Mouse (Mus musculus) hindbrain, postnatal 0 days (tissue): ENCODE data around the gene Dusp7. TPM values are rescaled to one million over a fixed set of nuclear protein-coding genes. Genes with fewer than 3 reads are reported as not detected.

Experiments used
- ATAC-seq: fragments of 200-750 bp; cut with Nextera tagmentation; 2 replicates; pipeline ENCODE4 v1.8.0; 2017; ENCODE audit warnings: mild to moderate bottlenecking, moderate TSS enrichment, moderate library complexity
- DNase-seq: peaks from one replicate; pipeline ENCODE4 v3.0.0-alpha.2; 2015; ENCODE audit warnings: low spot score
- H3K27ac ChIP-seq: fragments of 300-500 bp; sonication (generic); 2 replicates; pipeline ENCODE4 v1.5.1; 2014; ENCODE audit warnings: mild to moderate bottlenecking
- H3K27me3 ChIP-seq: fragments of 300-500 bp; sonication (generic); 2 replicates; pipeline ENCODE4 v1.6.1; 2014; ENCODE audit warnings: low read length, mixed read lengths; ENCODE audit not compliant: insufficient read depth
- H3K36me3 ChIP-seq: fragments of 300-500 bp; sonication (generic); 2 replicates; pipeline ENCODE4 v1.6.1; 2014; ENCODE audit warnings: low read length, mixed read lengths; ENCODE audit not compliant: insufficient read depth
- H3K4me1 ChIP-seq: fragments of 300-500 bp; sonication (generic); 2 replicates; pipeline ENCODE4 v1.6.1; 2014; ENCODE audit warnings: antibody characterized with exemption, low read length, mixed read lengths; ENCODE audit not compliant: insufficient read depth
- H3K4me2 ChIP-seq: fragments of 300-500 bp; sonication (generic); 2 replicates; pipeline ENCODE4 v1.6.1; 2014; ENCODE audit warnings: low read depth, mild to moderate bottlenecking, low read length, moderate library complexity, mixed read lengths
- H3K4me3 ChIP-seq: fragments of 300-500 bp; sonication (generic); 2 replicates; pipeline ENCODE4 v1.5.1; 2014; ENCODE audit warnings: low read length
- H3K9ac ChIP-seq: fragments of 300-500 bp; sonication (generic); replicated peaks from 2 replicates; pipeline ENCODE4 v1.6.1; 2014; ENCODE audit warnings: mild to moderate bottlenecking, low read length, moderate library complexity, mixed read lengths
- H3K9me3 ChIP-seq: fragments of 300-500 bp; sonication (generic); 2 replicates; pipeline ENCODE4 v1.6.1; 2016; ENCODE audit warnings: low read length, mixed read lengths
- CTCF ChIP-seq: IDR thresholded peaks from 2 replicates; pipeline ENCODE4 v1.5.1; 2016; ENCODE audit warnings: antibody characterized with exemption, control low read depth, low read depth
- WGBS: fragments of 180-500 bp; shearing (Covaris S2); extraction: QIAGEN DNeasy Blood & Tissue Kit; methylation state at CpG from one replicate; pipeline ENCODE4 v1.1.7; 2014; 5-methylcytosine and 5-hydroxymethylcytosine counted together
- polyA plus RNA-seq: library from polyadenylated mRNA; unstranded; fragments of >200 nt; fragmentation: Nextera tagmentation; extraction: Ambion mirVana; gene quantifications from 2 replicates; pipeline ENCODE4 v1.2.1, GENCODE M21; 2015
- total RNA-seq: library from RNA; depleted of rRNA; stranded (reverse); fragments of >200 nt; gene quantifications from 2 replicates; pipeline ENCODE4 v1.2.3, GENCODE M21; 2014

The Dusp7 gene
- total and polyA plus RNA-seq, 2 experiments from 2014 or later, result 13.7 to 66.4 TPM

DNA sequence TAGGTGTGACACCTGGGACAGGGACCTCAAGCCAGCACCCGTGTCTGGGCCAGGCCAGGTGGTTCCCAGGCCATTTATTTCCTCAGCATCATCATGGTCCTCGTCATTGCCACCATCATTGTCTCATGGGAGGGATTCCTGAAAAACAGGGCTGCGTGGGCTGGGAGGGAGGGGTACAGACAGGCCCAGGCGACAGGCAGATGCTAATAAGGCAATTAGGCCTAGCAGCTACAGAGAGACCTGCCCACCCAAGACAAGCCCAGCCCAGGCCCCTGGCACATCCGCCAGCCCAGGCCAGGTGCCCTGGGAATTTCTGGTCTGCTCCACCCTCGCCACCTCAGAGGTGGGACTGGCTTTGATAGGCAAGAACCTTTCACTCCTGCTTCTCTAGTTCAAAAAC is 9.1 kb upstream of the Dusp7 start:
- ATAC-seq (no peak), DNase-seq (no peak)
- no peaks in the 10 kb centered on the region for H3K9me3 ChIP-seq
- H3K9ac ChIP-seq, result no peak overlapping the region
- H3K27ac ChIP-seq, result no peak overlapping the region
- TF ChIP-seq CTCF, result no peak
- WGBS, result 60% methylated on average over 6 of the region's 6 CpGs
- no peaks in the 10 kb centered on the region for H3K27me3 ChIP-seq
- no peaks in the 10 kb centered on the region for H3K36me3 ChIP-seq
- no peak overlapping the region for H3K4me3 ChIP-seq
- no peaks in the 10 kb centered on the region for H3K4me1 ChIP-seq
- no peak overlapping the region for H3K4me2 ChIP-seq

DNA sequence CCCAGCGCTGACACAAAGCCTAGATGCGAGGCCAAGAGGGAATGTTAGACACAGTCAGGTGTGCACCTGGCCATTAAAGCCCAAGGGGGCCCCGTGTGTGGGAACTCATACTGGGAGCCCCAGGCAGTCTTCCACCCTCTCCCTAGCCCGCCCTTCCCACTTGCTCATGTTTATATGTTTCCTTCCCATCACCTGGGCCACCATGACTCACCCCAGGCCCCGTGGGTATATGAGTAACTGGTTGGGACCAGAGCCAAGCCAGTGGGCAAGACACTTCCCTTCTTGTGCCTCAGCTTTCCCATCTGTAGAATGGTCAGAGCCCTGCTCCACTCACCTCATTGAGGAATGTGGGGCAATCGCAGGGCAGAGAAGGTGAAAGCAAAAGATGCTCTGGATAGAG is 7.3 kb upstream of the Dusp7 start:
- Histone ChIP-seq H3K9ac (no peak overlapping the region), H3K27me3 (no peaks in the 10 kb centered on the region), H3K4me1 (no peaks in the 10 kb centered on the region), H3K36me3 (no peaks in the 10 kb centered on the region), H3K4me3 (no peak overlapping the region), H3K4me2 (no peak overlapping the region), H3K9me3 (no peaks in the 10 kb centered on the region), H3K27ac (no peak overlapping the region)
- DNase-seq (no peak), ATAC-seq (no peak)
- 89% methylated on average over 6 of the region's 6 CpGs for WGBS
- TF ChIP-seq CTCF, result no peak

DNA sequence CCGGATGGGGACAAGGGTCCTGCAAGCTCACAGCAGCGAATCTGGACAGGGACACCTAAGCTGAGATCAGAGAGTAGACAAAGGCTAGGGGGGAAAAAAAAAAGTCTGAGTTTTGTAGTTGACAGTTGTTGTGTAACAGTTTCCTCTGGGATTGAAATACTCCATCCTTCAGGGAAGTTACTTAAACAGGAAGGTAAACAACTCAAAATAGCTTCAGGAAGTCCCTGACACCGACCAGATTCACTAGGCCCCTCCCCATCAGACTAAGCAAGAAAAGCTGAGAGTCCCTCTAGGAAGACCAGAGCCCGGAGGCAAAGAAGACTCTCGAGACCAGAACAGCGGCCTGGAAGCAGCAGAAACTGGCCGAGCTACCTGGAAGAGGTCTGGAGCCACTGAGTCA is 3.1 kb upstream of the Dusp7 start:
- H3K27ac ChIP-seq, result no peak overlapping the region
- H3K27me3 ChIP-seq, result no peaks in the 10 kb centered on the region
- H3K9me3 ChIP-seq, result no peaks in the 10 kb centered on the region
- H3K36me3 ChIP-seq, result no peaks in the 10 kb centered on the region
- peaks cover 10% of the 10 kb centered on the region for H3K4me1 ChIP-seq
- DNase-seq (no peak), ATAC-seq (no peak)
- H3K4me3 ChIP-seq, result no peak overlapping the region
- no peak for TF ChIP-seq CTCF
- no peak overlapping the region for H3K4me2 ChIP-seq
- no peak overlapping the region for H3K9ac ChIP-seq
- WGBS, result 78% methylated on average over 7 of the region's 7 CpGs

DNA sequence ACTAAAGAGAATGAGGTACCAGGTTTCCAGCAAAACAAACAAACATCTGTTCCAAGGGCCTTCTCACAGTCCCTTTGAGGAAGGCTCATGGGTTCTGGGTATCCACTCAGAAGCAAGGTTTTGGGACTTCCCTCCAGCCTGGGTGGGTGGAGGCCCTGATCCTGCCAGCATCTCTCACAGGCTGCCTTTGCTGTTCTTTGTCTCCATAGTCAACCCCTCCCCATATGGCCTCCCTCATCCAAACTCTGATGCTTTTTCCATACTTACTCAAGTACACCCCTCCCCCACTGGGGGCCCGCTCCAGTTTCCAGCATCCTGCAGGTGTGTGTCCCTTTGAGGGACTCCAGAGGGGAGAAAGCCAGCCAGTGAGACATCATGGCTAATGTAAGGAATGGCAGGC is 2.2 kb upstream of the Dusp7 start:
- no peaks in the 10 kb centered on the region; the same call in 1 of the 2 replicates for H3K36me3 ChIP-seq
- H3K4me3 ChIP-seq, result no peak overlapping the region
- no peak overlapping the region for H3K27ac ChIP-seq
- no peaks in the 10 kb centered on the region for H3K9me3 ChIP-seq
- peaks cover 14% of the 10 kb centered on the region for H3K4me1 ChIP-seq
- no peak overlapping the region for H3K4me2 ChIP-seq
- H3K9ac ChIP-seq, result no peak overlapping the region
- no peak for DNase-seq
- no peak for TF ChIP-seq CTCF
- 36% methylated on average over 1 of the region's 1 CpGs for WGBS
- no peaks in the 10 kb centered on the region for H3K27me3 ChIP-seq
- ATAC-seq, result no peak

DNA sequence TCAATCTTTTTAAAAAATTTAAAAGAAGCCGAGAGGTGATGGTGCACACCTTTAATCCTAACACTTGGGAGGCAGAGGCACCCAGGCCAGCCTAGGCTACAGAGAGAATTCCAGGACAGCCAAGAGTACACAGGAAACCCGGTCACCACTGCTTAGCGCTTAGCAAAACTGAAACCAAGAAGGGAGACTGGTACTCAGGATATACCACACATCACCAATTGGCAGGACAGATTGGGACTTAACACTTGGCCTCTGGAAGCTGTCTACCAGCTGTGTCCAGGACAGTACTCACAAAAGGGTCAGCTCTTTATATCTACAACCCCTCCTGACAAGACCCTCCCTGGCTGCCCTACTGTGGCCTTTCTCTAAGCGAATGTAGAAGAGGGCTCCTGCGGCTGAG is 1.4 kb upstream of the Dusp7 start:
- Histone ChIP-seq H3K9me3 (no peaks in the 10 kb centered on the region), H3K27me3 (no peaks in the 10 kb centered on the region), H3K9ac (peak overlapping the region; percentile 45), H3K4me1 (peaks cover 21% of the 10 kb centered on the region), H3K27ac (peak overlapping the region; percentile 22; the same call in 1 of the 2 replicates), H3K4me3 (peak overlapping the region; percentile 78), H3K36me3 (no peaks in the 10 kb centered on the region; the same call in 1 of the 2 replicates), H3K4me2 (peak overlapping the region; percentile 98)
- DNase-seq (no peak), ATAC-seq (no peak)
- no peak for TF ChIP-seq CTCF
- WGBS, result 23% methylated on average over 5 of the region's 5 CpGs

DNA sequence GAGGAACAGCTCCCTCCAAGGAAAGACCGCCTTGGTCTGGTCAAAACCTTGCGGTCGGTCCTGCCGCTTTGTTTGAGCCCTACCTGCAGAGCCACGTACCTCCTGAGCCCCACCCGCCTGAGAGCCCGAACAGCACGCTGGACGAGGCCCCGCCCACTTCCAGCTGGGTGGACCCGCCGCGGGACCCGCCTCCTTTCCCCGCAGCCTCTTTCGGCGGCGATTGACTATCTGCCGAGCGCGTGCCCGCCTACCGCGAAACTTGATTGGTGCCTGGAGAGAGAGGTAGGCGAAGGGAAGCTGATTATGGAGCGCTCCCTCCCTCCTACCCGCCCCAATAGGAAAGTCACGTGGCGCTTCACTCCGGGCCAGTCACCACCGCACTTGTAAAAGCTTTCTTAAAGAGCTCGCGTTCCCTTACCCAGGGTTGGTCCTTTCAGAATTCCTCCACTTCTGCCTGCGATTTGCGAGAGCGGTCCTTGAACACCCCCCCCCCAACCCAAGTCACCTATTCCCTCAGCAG is 780 bp upstream of the Dusp7 start:
- peak overlapping the region; percentile 98 for H3K27ac ChIP-seq
- peaks cover 21% of the 10 kb centered on the region for H3K4me1 ChIP-seq
- no peak for TF ChIP-seq CTCF
- WGBS, result under 1% methylated on average over 36 of the region's 36 CpGs
- H3K4me3 ChIP-seq, result peak overlapping the region; percentile 78
- no peaks in the 10 kb centered on the region for H3K27me3 ChIP-seq
- no peaks in the 10 kb centered on the region; the same call in 1 of the 2 replicates for H3K36me3 ChIP-seq
- ATAC-seq, result peak; percentile 93
- no peaks in the 10 kb centered on the region for H3K9me3 ChIP-seq
- peak overlapping the region; percentile 98 for H3K4me2 ChIP-seq
- H3K9ac ChIP-seq, result peak overlapping the region; percentile 83
- peak; percentile 97 for DNase-seq

DNA sequence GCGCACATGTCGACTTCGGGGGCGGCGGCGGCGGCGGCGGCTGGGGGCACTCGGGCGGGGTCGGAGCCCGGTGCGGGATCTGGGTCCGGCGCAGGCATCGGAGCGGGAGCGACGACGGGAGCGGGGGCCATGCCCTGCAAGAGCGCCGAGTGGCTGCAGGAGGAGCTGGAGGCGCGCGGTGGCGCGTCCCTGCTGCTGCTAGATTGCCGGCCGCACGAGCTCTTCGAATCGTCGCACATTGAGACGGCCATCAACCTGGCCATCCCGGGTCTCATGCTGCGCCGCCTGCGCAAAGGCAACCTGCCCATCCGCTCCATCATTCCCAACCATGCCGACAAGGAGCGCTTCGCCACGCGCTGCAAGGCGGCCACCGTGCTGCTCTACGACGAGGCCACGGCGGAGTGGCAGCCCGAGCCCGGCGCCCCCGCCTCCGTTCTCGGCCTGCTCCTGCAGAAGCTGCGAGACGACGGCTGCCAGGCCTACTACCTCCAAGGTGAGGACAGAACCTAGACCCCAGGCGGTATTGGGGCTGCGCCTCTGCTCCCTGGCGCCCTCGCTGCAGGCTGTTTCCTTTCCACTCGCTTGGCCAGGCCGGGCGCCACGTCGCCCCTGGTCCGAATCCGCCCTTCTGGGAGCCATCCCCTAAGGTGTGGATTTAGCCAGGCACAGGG is 534 bp downstream of the Dusp7 start:
- H3K4me2 ChIP-seq, result peak overlapping the region; percentile 98
- under 1% methylated on average over 70 of the region's 72 CpGs for WGBS

More for the DNA sequence above, 534 bp downstream of the Dusp7 start:
- Histone ChIP-seq H3K4me3 (peak overlapping the region; percentile 78), H3K27ac (peak overlapping the region; percentile 98), H3K4me1 (peaks cover 24% of the 10 kb centered on the region), H3K9ac (peak overlapping the region; percentile 83), H3K27me3 (no peaks in the 10 kb centered on the region), H3K9me3 (no peaks in the 10 kb centered on the region), H3K36me3 (peaks cover 12% of the 10 kb centered on the region)
- DNase-seq (peak; percentile 83), ATAC-seq (peak; percentile 55)
- TF ChIP-seq CTCF, result peak; percentile 55
